Mouse (Mus musculus) G1E (cell line): Measurements from ENCODE around the gene Cdk1.

Source experiments
- CTCF ChIP-seq: IDR thresholded peaks from 2 replicates; pipeline ENCODE4 v1.5.1; 2012; ENCODE audit warnings: low read depth, low read length, inconsistent platforms, mixed read lengths
- GATA1 ChIP-seq: IDR thresholded peaks from 2 replicates; pipeline ENCODE4 v1.6.1; 2012; ENCODE audit warnings: borderline replicate concordance, low read length, inconsistent platforms, mixed read lengths
- GATA2 ChIP-seq: IDR thresholded peaks from 2 replicates; pipeline ENCODE4 v1.6.1; 2012; ENCODE audit warnings: low read depth, low read length, inconsistent platforms, borderline replicate concordance
- POLR2AphosphoS5 ChIP-seq: IDR thresholded peaks from 2 replicates; pipeline ENCODE4 v1.6.1; 2012; ENCODE audit warnings: low read depth, low read length, inconsistent platforms; ENCODE audit not compliant: insufficient replicate concordance
- TAL1 ChIP-seq: conservative IDR thresholded peaks from 2 replicates; pipeline ENCODE4 v1.6.1; 2012; ENCODE audit warnings: low read depth, low read length, inconsistent platforms, mixed read lengths

DNA sequence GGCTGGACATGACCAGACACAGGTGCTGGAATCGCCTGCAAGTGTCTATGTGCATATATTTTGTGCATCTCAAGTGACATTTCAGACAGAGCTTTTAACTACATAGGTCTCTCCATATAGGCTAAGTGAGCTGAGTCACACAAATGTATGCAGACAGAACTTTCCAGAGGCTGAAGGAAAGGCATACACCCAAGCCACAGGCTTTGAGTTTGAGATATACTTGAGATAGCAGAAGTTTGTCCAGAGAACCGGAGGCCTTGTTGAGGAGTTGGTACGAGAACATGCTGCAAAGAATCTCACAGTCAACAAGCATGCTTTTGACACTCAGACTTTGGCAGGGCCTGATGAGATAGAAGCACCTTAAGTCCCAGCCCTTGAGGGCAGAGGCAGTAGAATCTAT lies 50.1 kb downstream of the Cdk1 start:
- TF ChIP-seq CTCF (no peak), GATA1 (no peak), POLR2AphosphoS5 (no peak), GATA2 (no peak), TAL1 (no peak)
